Mouse (Mus musculus) cerebellum, postnatal 14 days (tissue): ENCODE results near the gene Phf21a.

ENCODE experiments used
- DNase-seq, 2 experiments: peaks; one replicate each; pipeline ENCODE4 v3.0.0; 2021; ENCODE audit warnings: mixed read lengths in 2 of 2

Phf21a gene

GRCm38 (mm10) chr2:92092817-92093216 lies at the start of gene Phf21a:
TSS of gene Phf21a (plus strand) at chr2:92093117.
- no peak for DNase-seq

DNA sequence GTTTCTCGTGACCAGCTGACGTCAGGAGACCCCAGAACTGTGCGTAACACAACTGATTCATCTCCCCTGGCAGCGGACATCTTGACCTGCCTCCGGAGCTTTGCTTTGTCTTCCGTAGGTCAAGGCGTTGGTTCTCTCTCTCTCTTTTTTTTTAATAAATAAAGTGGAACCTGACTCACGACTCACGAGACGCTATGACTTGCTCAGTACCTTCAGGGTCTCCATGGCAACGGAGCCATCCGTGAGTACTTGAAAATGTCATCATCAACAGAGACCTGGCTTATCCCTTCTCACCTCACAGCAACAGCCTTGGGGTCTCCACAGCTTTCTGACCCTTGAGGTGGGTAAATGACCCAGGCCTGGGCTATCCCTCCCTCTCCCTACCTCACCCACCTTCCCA lies 49.6 kb upstream of the Phf21a start:
- no peak for DNase-seq

GRCm38 (mm10) chr2:92047601-92048000 lies 45.3 kb upstream of the Phf21a start:
- no peak for DNase-seq

DNA sequence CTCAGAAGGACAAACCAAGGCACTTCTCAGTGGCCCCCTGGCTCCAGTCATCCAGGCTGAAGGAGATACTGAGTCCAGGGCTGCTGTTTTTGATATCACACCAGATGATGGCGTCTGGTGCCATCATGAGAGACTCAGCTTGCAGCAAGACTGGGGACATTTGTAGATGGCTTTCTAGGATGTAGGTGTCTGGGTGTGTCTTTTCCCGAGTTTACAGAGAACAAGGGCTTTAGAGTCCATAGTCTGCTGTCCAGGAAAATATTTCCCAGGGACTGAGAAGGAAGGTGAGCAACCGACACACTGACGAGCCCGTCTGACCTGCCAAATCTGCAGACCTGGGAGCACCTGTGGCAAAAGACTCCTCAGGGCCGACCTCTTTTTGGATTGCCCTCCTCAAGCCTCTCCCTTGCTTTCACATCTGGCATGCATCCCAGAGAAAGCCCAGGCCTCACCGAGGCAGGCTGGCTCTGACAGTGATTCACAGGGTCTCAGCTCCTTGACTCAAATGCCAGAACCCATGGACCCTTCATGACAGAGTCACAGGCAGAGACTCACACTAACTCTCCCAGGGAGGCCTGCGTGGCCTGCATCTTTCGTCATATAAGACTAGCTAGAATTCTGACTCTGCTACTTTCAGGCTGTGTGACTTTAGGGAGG lies 44.8 kb upstream of the Phf21a start:
- no peak for DNase-seq

- peak; percentile 58 to 66 for DNase-seq
Observed at GRCm38 (mm10) chr2:92052188-92052587, 40.7 kb upstream of the Phf21a start.

- DNase-seq = peak in 1 of 2 experiments; percentile 35
Observed at GRCm38 (mm10) chr2:92052754-92053153, 40.2 kb upstream of the Phf21a start.

DNA sequence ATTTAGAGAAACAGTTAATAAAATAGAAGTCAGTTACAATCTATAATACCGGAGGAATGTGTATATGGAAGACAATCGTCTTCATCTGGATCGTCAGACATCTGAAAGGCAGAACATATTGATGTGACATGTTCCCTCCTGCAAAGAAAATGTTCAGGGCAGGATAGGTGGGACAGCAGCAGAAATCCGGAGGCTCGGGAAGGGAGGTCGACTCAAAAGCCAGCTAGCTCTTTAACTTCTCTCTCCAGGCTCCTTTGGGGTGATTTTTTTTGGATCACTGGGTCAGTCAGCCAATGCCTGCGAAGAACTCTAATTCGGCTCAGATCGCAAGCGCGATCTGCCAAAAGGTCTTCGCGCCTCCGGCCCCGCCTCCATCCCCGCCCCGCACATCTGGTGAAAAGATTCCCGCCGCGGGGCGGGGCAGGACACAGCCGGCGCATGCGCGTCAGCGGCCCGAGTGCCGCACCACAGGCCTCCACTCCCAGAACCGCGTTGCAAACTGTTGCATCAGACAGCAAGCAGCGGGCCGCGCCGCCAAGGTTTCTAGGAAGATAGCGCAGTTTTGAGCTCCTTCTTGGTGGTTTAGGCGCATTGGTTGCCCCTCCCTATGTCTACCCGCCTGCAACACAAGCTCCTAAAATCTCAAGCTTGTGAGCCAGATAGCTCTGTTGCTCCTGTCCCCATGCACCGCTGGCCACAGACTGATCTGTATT lies 37.7 kb upstream of the Phf21a start:
- peak; percentile 84 to 88 for DNase-seq

GRCm38 (mm10) chr2:92055831-92056236 lies 37.1 kb upstream of the Phf21a start:
- peak; percentile 75 to 76 for DNase-seq

- no peak for DNase-seq
Observed at GRCm38 (mm10) chr2:92056760-92057159, 36.2 kb upstream of the Phf21a start.

DNA sequence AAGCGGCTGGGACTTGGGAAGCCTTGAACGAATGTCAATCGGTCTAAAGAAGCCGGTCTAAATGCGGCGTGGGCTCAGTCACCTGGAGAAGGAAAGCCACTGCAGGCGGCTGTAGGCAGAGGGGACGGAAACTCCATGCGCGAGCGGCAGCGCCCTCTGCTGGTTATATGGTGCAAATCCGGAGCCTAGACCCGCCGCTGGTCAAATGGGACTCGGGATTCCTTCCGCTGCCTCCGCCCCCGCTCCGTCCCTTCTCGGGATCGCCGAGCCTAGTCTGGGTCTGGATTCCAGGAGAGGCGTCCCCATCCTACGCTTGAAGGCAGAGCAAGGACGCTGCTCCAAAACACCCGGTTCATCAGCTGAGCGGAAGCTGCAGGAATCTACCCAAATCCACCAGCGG lies 34.4 kb upstream of the Phf21a start:
- DNase-seq = peak; percentile 98 to 99

- no peak for DNase-seq
Observed at GRCm38 (mm10) chr2:92058936-92059335, 34.0 kb upstream of the Phf21a start.

DNA sequence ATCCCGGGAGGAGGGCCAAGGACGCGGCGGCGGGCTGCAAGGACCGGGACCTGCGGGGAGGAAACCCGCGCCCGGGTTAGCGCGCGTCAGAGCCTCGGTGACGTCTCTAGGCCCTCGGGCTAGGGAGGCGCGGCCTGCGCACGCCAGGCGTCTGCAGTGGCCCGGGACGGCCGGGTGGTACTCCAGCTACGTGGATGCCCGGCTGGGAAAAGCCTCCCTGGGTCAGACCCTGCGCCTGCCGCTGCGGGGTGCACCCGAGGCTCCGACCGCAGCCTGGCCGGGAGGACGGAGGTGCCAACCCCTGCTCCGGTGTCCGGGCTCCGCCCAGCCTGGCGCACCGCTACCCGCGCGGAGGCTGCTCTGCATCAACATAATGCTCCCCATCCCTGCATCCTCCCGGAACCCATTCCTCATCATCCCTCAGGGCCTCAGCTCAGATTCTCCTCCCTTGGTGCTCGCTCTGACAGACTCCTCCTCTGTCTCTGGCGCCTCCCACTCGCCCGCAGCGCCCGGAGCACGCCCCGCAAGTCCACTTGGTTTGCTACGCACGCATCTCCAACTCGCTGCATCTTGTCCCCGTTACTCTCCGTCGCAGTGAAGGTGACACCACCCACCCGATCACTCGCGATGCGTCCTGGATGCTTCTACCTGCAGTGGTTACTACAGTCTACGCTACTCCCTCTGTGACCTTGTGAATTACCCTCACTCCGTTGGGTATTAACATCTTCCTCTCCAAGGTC lies 33.3 kb upstream of the Phf21a start:
- DNase-seq = peak; percentile 90 to 91

DNA sequence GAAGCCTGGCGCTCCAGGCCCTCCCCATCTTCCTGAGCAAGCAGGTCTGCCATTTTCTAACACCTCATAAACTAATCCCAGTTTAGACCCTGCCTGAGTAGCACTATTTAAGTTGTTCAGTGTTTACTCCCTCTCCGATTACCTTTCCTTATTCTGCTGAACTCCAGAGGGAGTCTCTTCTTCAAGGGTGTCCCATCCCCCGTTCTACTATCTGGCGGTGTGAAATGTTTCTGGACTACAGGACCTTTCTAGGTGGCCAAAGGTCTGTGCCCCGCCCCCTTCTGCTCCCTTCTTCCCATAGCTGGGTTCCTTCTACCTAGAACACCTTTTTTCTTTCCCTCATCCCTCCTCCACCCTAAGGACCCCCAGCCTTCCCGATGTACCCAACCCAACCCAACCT lies 32.6 kb upstream of the Phf21a start:
- peak; percentile 64 to 70 for DNase-seq

- no peak for DNase-seq
Observed at GRCm38 (mm10) chr2:92061337-92061736, 31.6 kb upstream of the Phf21a start.

DNA sequence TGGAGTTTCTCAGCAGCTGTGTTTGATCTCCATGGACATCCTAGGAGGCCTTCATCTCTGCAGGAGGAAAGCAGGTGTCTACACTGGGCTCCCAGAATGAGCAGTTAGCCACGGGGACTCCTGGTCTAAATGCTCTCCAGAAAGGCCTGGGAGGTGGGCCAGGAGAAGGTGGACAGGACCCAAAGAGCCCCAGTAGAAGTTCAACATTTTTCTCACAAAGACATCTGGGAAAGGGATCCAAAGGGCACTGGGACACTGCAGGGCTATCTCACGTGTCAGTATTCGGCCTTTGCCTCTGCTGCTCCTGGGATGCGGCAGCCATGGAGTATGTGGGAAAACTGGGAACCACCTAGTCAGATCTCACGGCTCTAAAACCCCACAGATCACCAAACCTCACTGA lies 29.8 kb upstream of the Phf21a start:
- DNase-seq = no peak

- no peak for DNase-seq
Observed at GRCm38 (mm10) chr2:92065269-92065888, 27.5 kb upstream of the Phf21a start.

- no peak for DNase-seq
Observed at GRCm38 (mm10) chr2:92065938-92066337, 27.0 kb upstream of the Phf21a start.

- DNase-seq = no peak
Observed at GRCm38 (mm10) chr2:92066899-92067298, 26.0 kb upstream of the Phf21a start.

- no peak for DNase-seq
Observed at GRCm38 (mm10) chr2:92067600-92067999, 25.3 kb upstream of the Phf21a start.

GRCm38 (mm10) chr2:92069630-92070029 lies 23.3 kb upstream of the Phf21a start:
- no peak for DNase-seq

DNA sequence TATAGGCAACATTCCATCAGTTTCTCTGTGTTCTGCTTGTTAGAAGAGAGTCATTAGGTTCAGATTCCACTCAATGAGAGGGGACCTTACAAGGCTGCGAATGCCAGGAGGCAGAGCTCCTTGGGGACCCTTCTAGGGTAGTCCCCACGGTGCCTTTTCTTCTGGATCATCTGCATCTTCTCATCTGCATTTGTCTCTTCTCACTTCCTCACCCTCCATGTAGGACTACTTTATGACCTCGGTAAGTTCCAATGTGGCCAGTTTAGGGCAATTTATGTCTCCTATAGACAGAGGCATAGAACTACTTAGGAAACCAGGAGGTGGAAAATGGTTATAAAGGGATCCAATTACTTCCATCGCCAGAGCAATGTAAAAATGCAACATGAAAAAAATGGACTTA lies 21.8 kb upstream of the Phf21a start:
- no peak for DNase-seq

GRCm38 (mm10) chr2:92076086-92076692 lies 16.7 kb upstream of the Phf21a start:
- DNase-seq = peak; percentile 92 to 94

- DNase-seq = no peak
Observed at GRCm38 (mm10) chr2:92082196-92082595, 10.7 kb upstream of the Phf21a start.
